Mouse (Mus musculus) small intestine, adult 2 months (tissue): Measurements from ENCODE around the gene Mlh1. TPM values are rescaled to one million over a fixed set of nuclear protein-coding genes. Genes with fewer than 3 reads are reported as not detected.
A peak's percentile ranks its signal among the peaks of the same experiment; 100 is the strongest.

Experiments used
- H3K27ac ChIP-seq: fragments of 200-500 bp; 2 replicates; pipeline ENCODE4 v1.5.1; 2012; ENCODE audit warnings: low read depth, low read length, control low read depth, inconsistent platforms; ENCODE audit not compliant: insufficient read depth
- H3K27me3 ChIP-seq: fragments of 200-500 bp; 2 replicates; pipeline ENCODE4 v1.6.1; 2012; ENCODE audit warnings: mild to moderate bottlenecking, moderate library complexity, low read length, inconsistent platforms; ENCODE audit not compliant: control insufficient read depth, insufficient read depth
- H3K36me3 ChIP-seq: fragments of 200-500 bp; 2 replicates; pipeline ENCODE4 v1.6.1; 2012; ENCODE audit warnings: mild to moderate bottlenecking, low read length, control low read depth, inconsistent platforms; ENCODE audit not compliant: control insufficient read depth, insufficient read depth
- H3K4me1 ChIP-seq: fragments of 200-500 bp; 2 replicates; pipeline ENCODE4 v1.6.1; 2012; ENCODE audit warnings: low read length, inconsistent platforms, mixed read lengths; ENCODE audit not compliant: control insufficient read depth, insufficient read depth, insufficient read length
- H3K4me3 ChIP-seq: fragments of 200-500 bp; 2 replicates; pipeline ENCODE4 v1.5.1; 2012; ENCODE audit warnings: low read depth, mild to moderate bottlenecking, control low read depth, inconsistent platforms, low read length, moderate library complexity
- CTCF ChIP-seq: fragments of 200-500 bp; IDR thresholded peaks from 2 replicates; pipeline ENCODE4 v1.5.1; 2012; ENCODE audit warnings: low read depth, mild to moderate bottlenecking, control low read depth, inconsistent platforms, low read length, moderate library complexity, mixed read lengths; ENCODE audit not compliant: insufficient replicate concordance, insufficient read length; ENCODE audit errors: extremely low read depth
- POLR2A ChIP-seq: fragments of 200-500 bp; IDR thresholded peaks from 2 replicates; pipeline ENCODE4 v1.6.1; 2012; ENCODE audit warnings: low read depth, mild to moderate bottlenecking, control low read depth, inconsistent platforms, low read length, moderate library complexity
- WGBS: fragments of 180-500 bp; shearing (Covaris S2); methylation state at CpG from one replicate; pipeline ENCODE4 v1.1.7; 2018; 5-methylcytosine and 5-hydroxymethylcytosine counted together
- polyA plus RNA-seq: library from polyadenylated mRNA; depleted of rRNA; stranded (reverse); fragments of >200 nt; gene quantifications from 2 replicates; pipeline ENCODE4 v1.2.3, GENCODE M21; 2012

Gene Mlh1
- polyA plus RNA-seq, 1 experiment, result 5.1 TPM

GRCm38 (mm10) chr9:111311031-111311842, 39.6 kb upstream of the Mlh1 start, which contains the start of gene Trank1:
Gene Trank1 (plus strand): TSS chr9:111311739.
- 13% methylated on average over 72 of the region's 72 CpGs for WGBS
- TF ChIP-seq CTCF (no peak), POLR2A (no peak)
- Histone ChIP-seq H3K36me3 (no peaks in the 10 kb centered on the region), H3K27ac (no peak within 1 kb of the TSS), H3K27me3 (peaks cover 36% of the 10 kb centered on the region), H3K4me1 (peaks cover 6% of the 10 kb centered on the region), H3K4me3 (peak within 1 kb of the TSS; percentile 43)

- Histone ChIP-seq H3K27ac (no peak overlapping the region), H3K4me3 (no peak overlapping the region), H3K27me3 (peaks cover 8% of the 10 kb centered on the region), H3K36me3 (no peaks in the 10 kb centered on the region), H3K4me1 (no peaks in the 10 kb centered on the region)
- TF ChIP-seq POLR2A (no peak), CTCF (no peak)
- 61% methylated on average over 7 of the region's 7 CpGs for WGBS
Measured at GRCm38 (mm10) chr9:111306142-111306541, 34.6 kb upstream of the Mlh1 start.

DNA sequence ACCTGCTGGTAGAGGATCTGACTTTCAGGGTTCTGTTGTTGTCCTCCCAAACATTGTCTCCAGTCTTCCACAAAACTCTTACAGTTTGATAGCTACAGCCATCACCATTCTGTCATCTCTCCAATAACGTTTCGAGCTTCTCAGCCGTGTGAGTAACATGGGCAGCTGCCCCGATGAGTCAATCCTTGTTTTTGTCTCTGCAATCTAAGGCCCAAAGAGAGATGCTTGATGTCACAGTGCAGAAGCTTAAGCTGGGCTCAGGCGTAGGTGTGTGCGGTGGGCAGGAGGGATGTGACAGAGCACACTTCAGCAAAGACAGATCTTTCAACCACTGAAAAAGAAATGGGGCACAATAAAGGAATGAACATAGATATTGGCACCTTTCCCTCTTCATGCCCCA, 32.4 kb upstream of the Mlh1 start:
- TF ChIP-seq CTCF (no peak), POLR2A (no peak)
- Histone ChIP-seq H3K27ac (no peak overlapping the region), H3K36me3 (no peaks in the 10 kb centered on the region), H3K4me3 (no peak overlapping the region), H3K27me3 (no peaks in the 10 kb centered on the region), H3K4me1 (no peaks in the 10 kb centered on the region)
- WGBS, result 87% methylated on average over 6 of the region's 6 CpGs

DNA sequence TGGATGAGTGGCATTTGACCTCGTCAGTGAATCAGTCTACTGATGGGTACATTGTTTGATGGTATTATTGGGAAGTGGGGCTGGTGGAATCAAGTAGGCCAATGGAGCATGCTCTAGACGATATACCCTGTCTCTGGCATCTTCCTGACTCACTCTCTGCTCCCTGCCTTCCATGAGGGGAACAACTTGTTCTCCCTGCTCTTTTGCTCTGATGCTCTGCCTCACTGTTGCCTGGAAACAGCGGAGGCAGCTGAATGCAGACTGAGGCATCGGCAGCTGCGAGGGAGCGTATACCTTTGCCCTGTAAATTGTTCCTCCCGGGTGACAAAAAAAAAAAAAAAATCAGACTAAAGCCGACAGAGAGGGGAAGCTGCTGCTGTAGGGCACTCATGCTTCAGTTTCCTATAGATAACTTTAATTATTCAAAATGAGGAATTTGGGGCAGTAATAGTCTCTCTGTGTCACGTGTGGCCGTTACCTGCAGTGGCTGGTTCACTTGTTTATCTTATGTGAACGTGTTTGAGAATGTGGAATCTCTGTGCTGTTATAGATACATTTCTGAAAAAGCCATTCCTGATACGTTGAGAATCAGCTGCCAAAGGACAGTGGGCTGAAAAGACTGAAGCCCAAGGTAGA, 30.7 kb upstream of the Mlh1 start:
- TF ChIP-seq POLR2A, result no peak
- TF ChIP-seq CTCF, result no peak
- Histone ChIP-seq H3K4me1 (no peaks in the 10 kb centered on the region), H3K27ac (no peak overlapping the region), H3K27me3 (no peaks in the 10 kb centered on the region), H3K4me3 (no peak overlapping the region), H3K36me3 (no peaks in the 10 kb centered on the region)
- 46% methylated on average over 12 of the region's 12 CpGs for WGBS

GRCm38 (mm10) chr9:111298606-111299005, 27.0 kb upstream of the Mlh1 start:
- 51% methylated on average over 2 of the region's 2 CpGs for WGBS
- TF ChIP-seq CTCF, result no peak
- no peak for TF ChIP-seq POLR2A
- no peaks in the 10 kb centered on the region for H3K36me3 ChIP-seq
- H3K4me3 ChIP-seq, result no peak overlapping the region
- no peaks in the 10 kb centered on the region for H3K4me1 ChIP-seq
- no peaks in the 10 kb centered on the region for H3K27me3 ChIP-seq
- no peak overlapping the region for H3K27ac ChIP-seq

DNA sequence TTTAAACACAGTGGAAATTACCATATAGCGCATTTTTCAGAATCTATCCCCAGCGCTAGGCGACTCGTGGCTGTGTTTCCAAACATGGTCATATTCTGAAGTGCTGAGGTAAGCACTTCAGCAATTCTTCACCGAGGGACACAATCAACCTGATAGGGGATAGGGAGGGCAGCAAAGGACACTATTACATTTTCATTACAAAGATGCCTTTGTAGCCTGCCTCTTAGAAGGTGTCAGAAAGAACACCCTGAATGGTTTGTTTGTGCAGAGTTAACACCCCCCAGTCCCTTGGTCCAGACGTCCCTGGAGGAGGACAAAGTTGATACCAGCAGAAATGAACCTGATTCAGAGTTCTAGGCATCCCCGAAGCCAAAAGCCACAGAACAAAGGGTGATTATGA, 24.8 kb upstream of the Mlh1 start:
- WGBS, result 67% methylated on average over 7 of the region's 7 CpGs
- TF ChIP-seq POLR2A, result no peak
- TF ChIP-seq CTCF, result no peak
- H3K27me3 ChIP-seq, result no peaks in the 10 kb centered on the region

DNA sequence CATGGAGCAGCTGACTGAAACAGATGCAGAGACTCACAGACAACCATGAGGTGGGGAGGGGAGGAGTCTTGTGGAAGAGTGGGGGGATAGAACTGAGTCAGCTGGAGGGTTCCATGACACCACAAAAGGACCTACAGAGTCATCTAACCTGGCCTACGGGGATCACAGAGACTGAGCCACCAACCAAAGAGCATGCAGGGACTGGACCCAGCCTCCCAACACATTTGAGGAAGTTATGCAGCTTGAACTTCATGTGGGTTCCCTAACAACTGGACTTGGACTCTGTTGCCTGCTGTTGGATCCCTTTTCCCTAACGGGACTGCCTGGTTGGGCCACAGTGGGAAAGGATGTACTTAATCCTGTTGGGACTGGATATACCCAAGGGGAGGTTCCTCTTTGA, 23.7 kb upstream of the Mlh1 start:
- no peaks in the 10 kb centered on the region for H3K4me1 ChIP-seq
- WGBS, result 79% methylated on average over 2 of the region's 2 CpGs
- TF ChIP-seq POLR2A, result no peak
- no peak for TF ChIP-seq CTCF
- H3K27me3 ChIP-seq, result no peaks in the 10 kb centered on the region
- no peak overlapping the region for H3K27ac ChIP-seq
- no peaks in the 10 kb centered on the region for H3K36me3 ChIP-seq
- no peak overlapping the region for H3K4me3 ChIP-seq

More for the DNA sequence above, 24.8 kb upstream of the Mlh1 start:
- no peaks in the 10 kb centered on the region for H3K36me3 ChIP-seq
- no peaks in the 10 kb centered on the region for H3K4me1 ChIP-seq
- H3K4me3 ChIP-seq, result no peak overlapping the region
- no peak overlapping the region for H3K27ac ChIP-seq
